Mouse (Mus musculus) kidney, postnatal 36 days (tissue): ENCODE measurements at regions not wholly inside any gene's neighbourhood (a gene's known extent, or its start where the extent isn't known, plus 50 kb on each side); places are given as distances from the start of the nearest gene placed in this dataset.

Source experiments
- DNase-seq, 2 experiments: peaks; one replicate each; pipeline ENCODE4 v3.0.0; 2021 to 2022; ENCODE audit warnings: mixed read lengths in 2 of 2

GRCm38 (mm10) chrX:58244544-58244943 is 222.0 kb downstream of the Zic3 start:
- DNase-seq = no peak

GRCm38 (mm10) chrX:58256043-58256442 is 233.5 kb downstream of the Zic3 start:
- DNase-seq = no peak

GRCm38 (mm10) chrX:58282903-58283302 is 260.4 kb downstream of the Zic3 start:
- no peak for DNase-seq

- no peak for DNase-seq
Measured at GRCm38 (mm10) chrX:58322832-58323231, 300.3 kb downstream of the Zic3 start.

- no peak for DNase-seq
Measured at GRCm38 (mm10) chrX:58351606-58352005, 329.1 kb downstream of the Zic3 start.

GRCm38 (mm10) chrX:58377926-58378325 is 355.4 kb downstream of the Zic3 start:
- peak in 1 of 2 experiments; percentile 0 for DNase-seq
